Mouse (Mus musculus): ENCODE measurements around the gene Phlda3.

Gene Phlda3

GRCm38 (mm10) chr1:135765645-135766591 is at the start of gene Phlda3:
Phlda3 (plus strand) TSS chr1:135766119.
- DNase-seq, result peak; percentile 60

GRCm38 (mm10) chr1:135719486-135719885 is 46.4 kb upstream of the Phlda3 start:
- peak; percentile 56 for DNase-seq

GRCm38 (mm10) chr1:135719983-135720382 is 45.9 kb upstream of the Phlda3 start, which contains the start of gene Csrp1:
Csrp1 (plus strand) TSS chr1:135720061.
- no peak for DNase-seq

- DNase-seq, result no peak
Observed at GRCm38 (mm10) chr1:135723016-135723415, 42.9 kb upstream of the Phlda3 start.

GRCm38 (mm10) chr1:135724134-135724533 is 41.8 kb upstream of the Phlda3 start:
- DNase-seq, result no peak

- DNase-seq, result no peak
Observed at GRCm38 (mm10) chr1:135725324-135725723, 40.6 kb upstream of the Phlda3 start.

- no peak for DNase-seq
Observed at GRCm38 (mm10) chr1:135725936-135726335, 40.0 kb upstream of the Phlda3 start.

- DNase-seq, result peak; percentile 81
Observed at GRCm38 (mm10) chr1:135728631-135729366, 37.1 kb upstream of the Phlda3 start.

- DNase-seq, result no peak
Observed at GRCm38 (mm10) chr1:135729367-135729713, 36.6 kb upstream of the Phlda3 start.

GRCm38 (mm10) chr1:135729821-135730220 is 36.1 kb upstream of the Phlda3 start:
- DNase-seq, result no peak

- DNase-seq, result no peak
Observed at GRCm38 (mm10) chr1:135730296-135730695, 35.6 kb upstream of the Phlda3 start.

- DNase-seq, result no peak
Observed at GRCm38 (mm10) chr1:135731393-135731792, 34.5 kb upstream of the Phlda3 start.

GRCm38 (mm10) chr1:135731897-135732684 is 33.8 kb upstream of the Phlda3 start:
- DNase-seq, result no peak

- DNase-seq, result peak; percentile 46
Observed at GRCm38 (mm10) chr1:135734225-135734937, 31.5 kb upstream of the Phlda3 start.

- no peak for DNase-seq
Observed at GRCm38 (mm10) chr1:135735460-135735859, 30.5 kb upstream of the Phlda3 start.

GRCm38 (mm10) chr1:135744987-135745386 is 20.9 kb upstream of the Phlda3 start:
- no peak for DNase-seq

- no peak for DNase-seq
Observed at GRCm38 (mm10) chr1:135746248-135746647, 19.7 kb upstream of the Phlda3 start.

GRCm38 (mm10) chr1:135752737-135753348 is 13.1 kb upstream of the Phlda3 start:
- DNase-seq, result peak; percentile 94

GRCm38 (mm10) chr1:135755287-135755686 is 10.6 kb upstream of the Phlda3 start:
- no peak for DNase-seq

GRCm38 (mm10) chr1:135755913-135756312 is 10.0 kb upstream of the Phlda3 start:
- DNase-seq, result no peak

- no peak for DNase-seq
Observed at GRCm38 (mm10) chr1:135757287-135757686, 8.6 kb upstream of the Phlda3 start.

GRCm38 (mm10) chr1:135759685-135760084 is 6.2 kb upstream of the Phlda3 start:
- no peak for DNase-seq

Data from right cerebral cortex, postnatal 14 days (tissue).